Mouse (Mus musculus) cerebellum, postnatal 36 days (tissue): ENCODE data around the gene Creld2.

Experiments
- DNase-seq, 2 experiments: peaks; one replicate each; pipeline ENCODE4 v3.0.0; 2021 to 2022; ENCODE audit warnings: mixed read lengths in 2 of 2

Creld2 gene

DNA sequence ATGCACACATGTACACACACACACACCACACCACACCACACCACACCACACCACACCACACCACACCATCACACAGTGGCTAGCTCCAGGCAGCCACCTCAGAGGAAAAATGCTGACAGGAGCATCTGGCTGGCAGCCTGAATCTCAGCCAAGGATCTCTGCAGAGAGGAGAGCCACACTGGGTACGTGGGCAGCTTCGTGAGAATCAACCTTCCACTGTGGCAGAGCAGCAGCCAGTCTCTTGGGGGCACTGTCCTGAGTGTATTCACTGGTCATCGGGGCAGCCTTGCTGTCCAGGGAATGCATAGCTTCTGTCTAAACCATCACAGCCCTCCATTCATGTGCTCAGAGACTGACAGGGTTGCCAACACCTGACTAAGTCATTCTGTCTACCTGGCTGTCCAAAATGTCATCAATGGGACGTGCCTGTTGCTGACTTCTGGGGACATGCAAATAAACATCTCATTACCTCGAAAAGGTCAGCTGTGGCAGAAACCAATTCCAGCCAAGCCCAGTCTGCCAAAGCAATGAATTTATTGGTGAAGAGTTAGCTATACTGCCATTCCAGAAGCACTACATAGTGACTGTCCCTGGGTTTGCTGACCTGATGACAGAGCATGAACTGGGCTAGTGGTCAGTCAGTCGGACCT, 10.5 kb downstream of the Creld2 start:
- no peak for DNase-seq

DNA sequence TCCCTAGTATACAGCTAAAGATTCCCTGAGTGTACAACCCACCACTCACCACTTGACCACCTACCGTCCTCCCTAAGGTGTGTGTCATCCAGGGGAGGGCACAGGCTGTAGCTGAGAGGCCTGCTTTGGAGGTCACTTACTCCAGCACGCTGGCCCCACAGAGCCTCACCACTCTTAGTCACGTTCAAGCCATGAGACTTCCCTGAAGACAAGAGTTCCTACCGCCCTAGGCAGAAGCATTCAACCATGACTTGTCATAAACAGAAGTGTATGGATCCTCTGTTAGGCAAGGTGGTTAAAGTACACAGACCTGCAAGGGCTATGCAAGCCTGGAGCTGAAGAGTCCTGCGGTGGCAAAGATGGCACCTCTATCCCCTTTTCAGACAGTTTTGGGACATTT, 11.2 kb downstream of the Creld2 start:
- DNase-seq, result no peak

DNA sequence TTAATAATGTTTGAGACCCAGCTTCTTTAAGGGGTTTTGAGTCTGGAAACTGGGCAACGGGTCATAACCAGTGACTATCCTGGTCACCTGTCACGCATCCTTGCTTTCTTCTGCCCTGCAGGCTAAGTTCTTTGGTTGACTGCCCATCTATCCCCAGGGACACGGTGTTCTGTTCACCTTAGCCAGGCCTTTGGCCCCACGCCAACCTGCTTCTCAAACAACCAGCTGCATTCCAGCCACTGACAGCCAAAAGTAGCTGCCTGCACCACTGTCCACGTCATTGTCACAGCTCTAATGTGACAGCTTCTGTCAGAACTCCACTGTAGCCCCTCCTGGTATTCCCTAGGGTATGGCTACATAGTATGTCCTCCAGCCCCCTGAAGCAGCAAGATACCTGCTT, 12.0 kb downstream of the Creld2 start:
- no peak for DNase-seq

GRCm38 (mm10) chr15:88832536-88832935, 13.1 kb downstream of the Creld2 start:
- DNase-seq, result no peak

DNA sequence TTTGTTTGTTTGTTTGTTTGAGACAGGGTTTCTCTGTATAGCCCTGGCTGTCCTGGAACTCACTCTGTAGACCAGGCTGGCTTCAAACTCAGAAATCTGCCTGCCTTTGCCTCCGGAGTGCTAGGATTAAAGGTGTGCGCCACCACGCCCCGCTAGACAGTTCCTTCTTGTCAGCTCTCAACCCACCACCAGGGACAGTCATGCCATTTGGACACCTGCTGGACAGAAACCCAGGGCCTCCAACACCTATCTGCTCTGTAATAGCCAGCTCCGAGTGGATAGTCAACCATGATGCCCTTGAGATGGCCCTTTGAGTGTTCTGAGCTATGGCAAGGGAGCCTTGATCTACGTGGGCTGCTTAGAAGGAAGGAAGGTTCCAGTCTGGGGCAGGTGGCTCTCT, 16.6 kb downstream of the Creld2 start:
- DNase-seq, result no peak

DNA sequence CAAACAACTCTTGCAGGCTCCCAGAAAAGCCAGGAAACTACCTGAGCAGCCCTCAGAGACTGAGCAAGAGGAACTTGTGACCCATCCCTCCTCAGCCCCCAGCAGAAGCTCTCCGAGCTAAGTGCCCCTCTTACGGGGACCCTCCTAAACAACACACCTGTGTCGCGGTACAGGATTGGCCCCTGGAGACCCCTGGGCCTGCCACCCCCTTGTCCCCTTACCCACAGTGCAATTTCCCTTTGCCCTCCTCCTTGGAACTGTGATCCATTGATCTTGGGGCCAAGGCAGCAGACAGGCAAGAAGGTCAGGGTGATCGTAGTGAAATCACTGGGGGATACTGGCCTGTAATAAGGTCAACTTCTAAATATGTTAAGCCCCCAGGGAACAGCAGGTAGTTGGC, 17.1 kb downstream of the Creld2 start:
- no peak for DNase-seq

DNA sequence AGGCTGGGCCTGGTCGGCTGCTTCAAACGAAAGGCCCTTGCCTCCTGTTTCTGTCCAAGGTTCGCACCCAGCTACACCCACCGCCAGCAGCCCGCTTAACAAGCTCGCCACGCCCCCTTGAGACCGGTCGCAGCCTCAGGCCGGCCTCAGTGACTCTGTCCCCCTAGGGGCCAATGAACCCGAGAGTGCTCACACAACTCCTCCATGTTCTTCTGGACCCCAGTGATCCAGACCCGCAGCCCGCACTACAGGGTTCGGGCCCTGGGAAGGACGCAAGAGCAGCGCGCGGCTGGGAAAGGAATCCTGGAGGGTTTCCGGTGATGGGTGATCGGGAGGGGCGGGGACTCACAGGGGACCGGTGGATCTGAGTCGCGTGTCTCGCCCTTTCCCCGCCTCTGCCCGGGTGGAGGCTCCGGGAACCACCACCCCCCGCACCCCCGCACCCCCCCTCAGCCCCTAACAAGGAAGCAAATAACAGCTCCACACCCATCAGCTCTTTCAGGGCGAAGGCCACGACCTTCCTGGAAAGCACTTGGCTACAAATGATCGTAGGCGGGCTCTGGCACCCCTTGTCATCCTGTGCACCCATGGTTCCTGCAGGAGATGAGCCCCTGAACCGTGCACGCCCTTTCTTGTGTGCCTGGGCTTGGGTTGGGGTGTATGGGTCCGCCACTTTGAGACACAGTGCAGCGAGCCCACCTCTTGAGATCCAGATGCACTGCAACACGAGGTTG, 17.9 kb downstream of the Creld2 start:
- DNase-seq, result no peak

GRCm38 (mm10) chr15:88837977-88838376, 18.5 kb downstream of the Creld2 start:
- DNase-seq, result no peak

DNA sequence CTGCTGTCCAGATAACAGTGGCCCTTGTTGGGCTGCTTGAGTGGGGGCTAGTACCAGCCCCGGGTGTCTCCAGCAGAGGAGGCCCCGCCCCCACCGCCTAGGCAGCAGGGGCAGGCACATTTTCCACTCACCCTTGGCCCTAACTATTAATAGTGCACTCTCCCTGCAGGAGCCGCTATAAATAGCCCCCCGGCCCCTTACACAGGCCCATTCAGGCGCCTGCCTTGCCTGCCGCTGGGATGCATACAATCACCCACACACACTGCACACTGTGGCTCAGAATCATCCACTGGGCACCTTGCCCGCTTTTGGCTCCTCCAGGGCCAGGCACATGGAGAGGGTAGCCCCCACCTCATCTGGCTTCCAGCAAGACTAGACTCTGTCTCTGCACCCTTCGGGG, 19.8 kb downstream of the Creld2 start:
- DNase-seq, result peak in 1 of 2 experiments; percentile 53

DNA sequence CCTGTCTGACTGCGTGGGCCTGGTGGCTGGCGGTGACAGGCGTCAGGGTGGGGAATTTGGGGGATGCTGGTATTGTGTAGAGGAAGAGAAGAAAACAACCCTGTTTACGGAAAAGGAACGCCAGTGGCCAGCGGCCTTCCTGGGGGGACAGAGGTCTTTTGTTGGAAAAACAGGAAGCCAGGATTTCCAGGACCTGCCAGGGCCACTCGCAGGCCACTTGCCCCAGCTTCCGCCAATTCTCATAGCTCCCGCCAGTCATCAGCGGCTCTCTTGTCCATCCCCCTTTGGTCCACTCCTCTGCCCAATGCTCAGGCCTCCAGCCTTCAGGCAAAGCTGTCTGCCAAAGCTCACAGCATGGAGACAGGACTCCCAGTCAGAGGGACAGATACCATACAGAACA, 20.7 kb downstream of the Creld2 start:
- DNase-seq, result peak; percentile 41 to 49

GRCm38 (mm10) chr15:88841160-88841559, 21.7 kb downstream of the Creld2 start:
- DNase-seq, result no peak

DNA sequence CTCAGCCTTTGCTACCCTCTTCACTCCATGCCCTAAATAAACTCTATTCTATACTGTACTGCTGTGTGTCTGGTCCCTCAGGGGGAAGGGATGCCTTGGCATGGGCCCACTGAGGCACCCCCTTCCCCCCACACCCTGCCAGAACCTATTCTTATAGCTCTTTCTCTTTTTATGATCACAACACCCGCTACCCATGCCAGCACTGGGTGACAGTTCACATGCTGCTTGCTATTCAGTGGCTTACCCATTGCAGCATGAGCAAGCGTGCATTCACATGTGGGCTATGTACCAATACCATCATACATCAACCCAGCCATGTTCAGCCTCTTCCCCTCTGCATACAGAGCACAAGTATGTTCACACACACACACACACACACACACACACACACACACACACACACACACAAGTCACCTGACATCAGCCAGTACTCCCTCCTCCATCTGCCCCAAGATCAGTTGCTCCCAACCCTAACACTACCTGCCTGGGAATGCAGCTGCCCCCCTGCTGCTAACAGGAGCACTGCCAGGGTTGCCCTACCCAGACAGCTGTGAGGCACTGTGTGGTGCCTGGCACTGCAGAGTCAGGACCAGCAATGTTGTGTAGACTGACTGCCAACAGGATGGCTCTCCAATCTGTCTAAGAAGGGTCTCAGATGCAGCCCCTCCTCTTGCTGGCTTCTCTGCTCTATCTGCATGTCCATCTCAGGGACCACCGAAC, 22.3 kb downstream of the Creld2 start:
- DNase-seq, result peak; percentile 83 to 86

GRCm38 (mm10) chr15:88842300-88842673, 22.8 kb downstream of the Creld2 start:
- no peak for DNase-seq

DNA sequence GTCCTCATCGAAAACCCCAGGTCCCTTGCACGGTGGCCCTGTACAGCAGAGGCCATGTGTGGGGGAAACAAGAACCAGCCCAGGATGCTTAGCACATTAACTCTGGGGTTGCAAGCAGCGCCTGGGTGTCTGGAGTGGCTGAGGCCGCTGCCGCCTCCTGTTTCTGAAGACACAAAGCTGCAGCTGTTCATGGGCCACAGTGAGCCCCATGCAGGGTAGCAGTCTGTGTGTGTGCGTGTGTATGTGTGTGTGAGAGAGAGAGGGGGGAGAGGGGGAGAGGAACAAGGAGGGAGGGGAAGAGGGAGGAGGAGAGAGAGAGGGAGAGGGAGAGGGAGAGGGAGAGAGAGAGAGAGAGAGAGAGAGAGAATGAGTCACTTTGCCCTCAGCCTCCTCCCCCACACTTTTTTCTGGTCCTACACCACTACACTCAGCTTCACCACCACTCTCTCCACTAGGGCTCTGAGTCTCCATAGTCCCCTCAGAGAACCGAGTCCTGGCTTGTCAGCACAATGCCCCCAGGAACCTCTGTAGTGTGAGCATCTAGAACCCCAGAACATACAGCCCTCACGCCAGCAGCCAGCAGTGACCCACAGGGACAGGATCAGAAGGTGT, 24.1 kb downstream of the Creld2 start:
- no peak for DNase-seq

GRCm38 (mm10) chr15:88844966-88845365, 25.5 kb downstream of the Creld2 start:
- no peak for DNase-seq

- no peak for DNase-seq
These were observed 29.2 kb downstream of the Creld2 start for GRCm38 (mm10) chr15:88848661-88849060.

GRCm38 (mm10) chr15:88849621-88850020, 30.2 kb downstream of the Creld2 start:
- DNase-seq, result no peak

GRCm38 (mm10) chr15:88850146-88850826, 30.8 kb downstream of the Creld2 start:
- peak; percentile 80 to 85 for DNase-seq

- no peak for DNase-seq
These were observed 31.6 kb downstream of the Creld2 start for GRCm38 (mm10) chr15:88851076-88851475.

GRCm38 (mm10) chr15:88851507-88852149, 32.2 kb downstream of the Creld2 start:
- peak in 1 of 2 experiments; percentile 7 for DNase-seq

DNA sequence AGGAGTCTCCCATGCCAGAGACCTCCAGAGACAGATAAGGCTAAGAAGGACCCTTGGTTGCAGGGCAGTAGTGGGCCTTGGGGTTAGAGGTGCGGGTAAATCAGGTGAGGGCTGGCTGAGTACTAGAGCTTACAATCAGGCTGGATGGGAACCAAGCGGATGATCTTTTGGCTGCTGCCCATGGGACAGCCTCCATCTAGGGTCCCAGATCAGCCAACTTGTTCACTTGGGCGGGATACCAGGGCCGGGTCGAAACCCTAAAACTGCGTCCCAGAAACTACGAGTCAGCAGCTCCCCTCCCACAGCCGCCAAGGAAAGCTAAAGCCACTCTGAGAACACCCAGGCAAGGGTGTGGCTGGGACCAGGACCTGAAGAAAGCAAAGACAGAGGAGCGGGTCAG, 33.7 kb downstream of the Creld2 start:
- no peak for DNase-seq
